Mouse (Mus musculus) fibroblast of lung, adult 2 months (primary cell): ENCODE data around the gene Olfr998.
A peak's percentile ranks its signal among the peaks of the same experiment; 100 is the strongest.
"Not testable (repeated sequence)": the region's sequence is repeated elsewhere in the genome, so short reads cannot be mapped to it uniquely, and the experiment has no call there.

Source experiments
- DNase-seq: peaks from one replicate; pipeline ENCODE4 v3.0.0-alpha.2; 2011; ENCODE audit warnings: low read depth

Gene Olfr998

GRCm38 (mm10) chr2:85588648-85589047 is at the start of gene Olfr998:
Gene Olfr998 (plus strand): TSS chr2:85588948.
- not testable (repeated sequence) for DNase-seq

GRCm38 (mm10) chr2:85554806-85555205 is 33.9 kb upstream of the Olfr998 start:
- DNase-seq: no peak

GRCm38 (mm10) chr2:85560226-85560625 is 28.5 kb upstream of the Olfr998 start:
- no peak for DNase-seq

GRCm38 (mm10) chr2:85561187-85561586 is 27.6 kb upstream of the Olfr998 start:
- DNase-seq: peak; percentile 7

GRCm38 (mm10) chr2:85578915-85579314 is 9.8 kb upstream of the Olfr998 start, which contains the start of gene Olfr996:
Gene Olfr996 (plus strand): TSS chr2:85579215.
- no peak for DNase-seq

GRCm38 (mm10) chr2:85611803-85612202 is 23.1 kb downstream of the Olfr998 start, which contains the start of gene Olfr1000:
Gene Olfr1000 (minus strand): TSS chr2:85611903.
- no peak for DNase-seq
